Mouse (Mus musculus) liver, postnatal 0 days (tissue): Measurements from ENCODE around the gene Pcnx2. TPM values are rescaled to one million over a fixed set of nuclear protein-coding genes. Genes with fewer than 3 reads are reported as not detected.

Source experiments
- ATAC-seq: fragments of 200-750 bp; cut with Nextera tagmentation; 2 replicates; pipeline ENCODE4 v1.8.0; 2017; ENCODE audit warnings: mild to moderate bottlenecking, moderate library complexity
- DNase-seq: peaks from one replicate; pipeline ENCODE4 v3.0.0-alpha.2; 2016
- H3K27ac ChIP-seq: fragments of 300-500 bp; sonication (generic); 2 replicates; pipeline ENCODE4 v1.5.1; 2014; ENCODE audit warnings: antibody characterized with exemption, moderate library complexity, mild to moderate bottlenecking, low read depth
- H3K27me3 ChIP-seq: fragments of 300-500 bp; sonication (generic); 2 replicates; pipeline ENCODE4 v1.6.1; 2014; ENCODE audit warnings: low read length, control low read depth, mixed read lengths; ENCODE audit not compliant: insufficient read depth
- H3K36me3 ChIP-seq: fragments of 300-500 bp; sonication (generic); replicated peaks from 2 replicates; pipeline ENCODE4 v1.6.1; 2014; ENCODE audit warnings: mild to moderate bottlenecking, control low read depth, low read length, moderate library complexity, mixed read lengths; ENCODE audit not compliant: insufficient read depth
- H3K4me1 ChIP-seq: fragments of 300-500 bp; sonication (generic); 2 replicates; pipeline ENCODE4 v1.6.1; 2014; ENCODE audit warnings: antibody characterized with exemption, mild to moderate bottlenecking, control low read depth; ENCODE audit not compliant: insufficient read depth
- H3K4me2 ChIP-seq: fragments of 300-500 bp; sonication (generic); 2 replicates; pipeline ENCODE4 v1.6.1; 2014; ENCODE audit warnings: low read depth, mild to moderate bottlenecking, low read length, moderate library complexity, mixed read lengths
- H3K4me3 ChIP-seq: fragments of 300-500 bp; sonication (generic); 2 replicates; pipeline ENCODE4 v1.5.1; 2014; ENCODE audit warnings: low read depth, low read length
- H3K9ac ChIP-seq: fragments of 300-500 bp; sonication (generic); replicated peaks from 2 replicates; pipeline ENCODE4 v1.6.1; 2014; ENCODE audit warnings: mild to moderate bottlenecking, moderate library complexity
- H3K9me3 ChIP-seq: fragments of 300-500 bp; sonication (generic); 2 replicates; pipeline ENCODE4 v1.6.1; 2016; ENCODE audit warnings: mild to moderate bottlenecking, control low read depth, low read length, mixed read lengths
- CTCF ChIP-seq: sonication (generic); IDR thresholded peaks from 2 replicates; pipeline ENCODE4 v1.5.1; 2016; ENCODE audit warnings: antibody characterized with exemption, low read depth
- EP300 ChIP-seq: IDR thresholded peaks from 2 replicates; pipeline ENCODE4 v1.6.1; 2016; ENCODE audit warnings: antibody characterized with exemption, low read depth, mild to moderate bottlenecking
- WGBS: fragments of 180-500 bp; shearing (Covaris S2); extraction: QIAGEN DNeasy Blood & Tissue Kit; methylation state at CpG from one replicate; pipeline ENCODE4 v1.1.7; 2014; ENCODE audit not compliant: insufficient replicate concordance; 5-methylcytosine and 5-hydroxymethylcytosine counted together
- polyA plus RNA-seq: library from polyadenylated mRNA; unstranded; fragments of >200 nt; fragmentation: Nextera tagmentation; extraction: Ambion mirVana; gene quantifications from 2 replicates; pipeline ENCODE4 v1.2.1, GENCODE M21; 2015

The Pcnx2 gene
- polyA plus RNA-seq, 1 experiment from 2014 or later: 0.04 TPM

DNA sequence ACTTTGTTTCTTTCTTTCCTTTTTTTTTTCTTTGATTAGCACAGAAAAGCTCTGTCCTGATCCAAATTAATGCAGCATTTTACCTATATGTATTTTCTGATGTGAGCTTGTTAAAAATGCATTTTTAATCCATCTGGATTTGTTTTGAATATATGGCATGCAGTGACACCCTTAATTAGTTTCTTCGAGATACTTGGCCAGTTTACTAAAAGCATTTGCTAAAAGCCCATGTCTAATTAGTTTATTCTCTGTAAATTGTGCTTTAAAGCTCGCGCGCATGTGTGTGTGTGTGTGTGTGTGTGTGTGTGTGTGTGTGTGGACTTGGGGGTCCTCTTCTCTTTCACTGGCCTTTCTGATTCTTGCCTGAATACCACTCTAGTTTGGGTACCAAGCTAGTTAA lies 159.2 kb downstream of the Pcnx2 start:
- Histone ChIP-seq H3K9me3 (no peaks in the 10 kb centered on the region), H3K4me1 (peaks cover 12% of the 10 kb centered on the region; the same call in 1 of the 2 replicates), H3K9ac (no peak overlapping the region), H3K36me3 (0 out of 2 replicates have a peak, but pooled peaks cover 5% of the 10 kb centered on the region), H3K27ac (no peak overlapping the region), H3K4me2 (no peak overlapping the region), H3K27me3 (no peaks in the 10 kb centered on the region), H3K4me3 (no peak overlapping the region)
- TF ChIP-seq CTCF (no peak), EP300 (no peak)
- 86% methylated on average over 4 of the region's 4 CpGs for WGBS
- DNase-seq: no peak
- no peak for ATAC-seq

DNA sequence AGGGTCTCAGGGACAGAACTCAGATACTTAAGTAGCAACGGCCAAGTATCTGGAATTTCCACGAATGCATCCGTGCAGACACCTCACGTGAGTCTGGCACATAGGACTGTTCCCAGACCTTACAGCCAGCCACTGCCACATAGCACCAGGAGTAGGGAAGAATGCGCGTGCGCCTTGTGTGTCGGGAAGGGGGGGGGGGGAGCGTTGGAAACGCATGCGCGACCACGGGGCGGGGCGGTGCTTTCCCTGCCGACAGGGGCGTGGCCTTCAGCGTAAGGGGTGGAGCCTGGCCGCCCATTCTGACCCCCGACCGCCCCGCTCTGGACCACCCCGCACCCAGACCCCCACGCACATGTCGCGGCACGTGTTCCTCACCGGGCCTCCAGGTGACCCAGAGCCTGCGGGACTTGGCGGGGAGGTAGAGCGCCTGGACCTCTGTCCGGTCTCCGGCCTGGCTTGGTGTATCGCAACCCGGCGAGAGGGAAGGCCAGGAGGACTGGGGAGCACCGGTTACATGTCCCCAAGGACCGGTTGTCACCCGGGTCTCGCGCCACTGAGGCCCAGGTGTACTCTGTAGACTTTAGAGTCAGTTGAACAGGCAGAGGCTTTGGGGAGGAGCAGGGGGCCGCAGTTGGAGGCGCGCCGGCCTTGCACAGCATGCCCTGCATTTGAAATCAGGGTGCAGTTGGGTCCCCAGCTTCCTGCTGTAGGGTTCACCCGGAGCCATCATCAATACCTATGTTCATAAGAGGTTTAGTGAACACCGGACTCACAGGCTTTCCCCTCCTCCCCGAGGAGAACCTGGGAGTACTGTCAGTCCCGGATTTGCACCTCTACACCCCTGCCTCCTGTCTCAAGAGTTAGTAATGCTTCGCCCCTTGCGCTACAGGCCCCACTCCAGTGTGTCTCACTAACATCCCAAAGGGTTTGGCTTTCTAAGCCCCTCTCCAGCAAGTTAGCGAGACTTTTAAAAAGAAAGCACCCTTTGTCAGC lies 163.9 kb downstream of the Pcnx2 start:
- H3K4me1 ChIP-seq: peaks cover 15% of the 10 kb centered on the region; the same call in 1 of the 2 replicates
- peak overlapping the region; percentile 74 for H3K27ac ChIP-seq
- H3K27me3 ChIP-seq: no peaks in the 10 kb centered on the region
- no peak for TF ChIP-seq EP300
- no peak for TF ChIP-seq CTCF
- WGBS: 6% methylated on average over 42 of the region's 52 CpGs
- no peaks in the 10 kb centered on the region for H3K36me3 ChIP-seq
- H3K4me2 ChIP-seq: peak overlapping the region; percentile 88
- DNase-seq (peak; percentile 91), ATAC-seq (peak; percentile 92)
- peak overlapping the region; percentile 76 for H3K4me3 ChIP-seq
- H3K9ac ChIP-seq: peak overlapping the region; percentile 72
- H3K9me3 ChIP-seq: no peaks in the 10 kb centered on the region

DNA sequence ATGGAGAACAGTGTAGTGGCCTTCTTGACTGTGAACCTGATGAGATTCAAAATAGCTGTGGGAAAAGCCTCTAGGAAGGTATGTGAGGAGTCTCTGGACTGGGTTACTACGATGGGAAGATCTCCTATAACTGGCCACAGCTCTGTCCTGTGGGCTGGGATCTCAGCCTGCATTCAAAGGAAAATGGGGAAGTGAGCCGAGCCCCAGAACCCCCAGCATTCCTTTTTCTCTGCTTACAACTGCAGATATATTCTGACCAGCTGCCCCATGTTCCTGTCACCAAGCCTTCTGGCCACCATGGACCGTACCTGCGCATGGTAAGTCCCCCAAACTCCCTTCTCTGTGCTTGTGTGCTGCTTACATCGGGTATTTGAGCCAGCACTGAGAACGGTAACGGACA lies 168.4 kb downstream of the Pcnx2 start, which contains the start of gene Ntpcr:
Ntpcr (plus strand) TSS at position 218 of the 400 bp plus-strand sequence.
- peaks cover 8% of the 10 kb centered on the region; the same call in 1 of the 2 replicates for H3K4me1 ChIP-seq
- no peak within 1 kb of the TSS for H3K9ac ChIP-seq
- 67% methylated on average over 7 of the region's 7 CpGs for WGBS
- DNase-seq (no peak), ATAC-seq (no peak)
- H3K27me3 ChIP-seq: no peaks in the 10 kb centered on the region
- no peaks in the 10 kb centered on the region for H3K36me3 ChIP-seq
- no peak within 1 kb of the TSS for H3K4me3 ChIP-seq
- no peak within 1 kb of the TSS for H3K27ac ChIP-seq
- TF ChIP-seq EP300 (no peak), CTCF (no peak)
- H3K9me3 ChIP-seq: no peaks in the 10 kb centered on the region
- H3K4me2 ChIP-seq: no peak within 1 kb of the TSS

DNA sequence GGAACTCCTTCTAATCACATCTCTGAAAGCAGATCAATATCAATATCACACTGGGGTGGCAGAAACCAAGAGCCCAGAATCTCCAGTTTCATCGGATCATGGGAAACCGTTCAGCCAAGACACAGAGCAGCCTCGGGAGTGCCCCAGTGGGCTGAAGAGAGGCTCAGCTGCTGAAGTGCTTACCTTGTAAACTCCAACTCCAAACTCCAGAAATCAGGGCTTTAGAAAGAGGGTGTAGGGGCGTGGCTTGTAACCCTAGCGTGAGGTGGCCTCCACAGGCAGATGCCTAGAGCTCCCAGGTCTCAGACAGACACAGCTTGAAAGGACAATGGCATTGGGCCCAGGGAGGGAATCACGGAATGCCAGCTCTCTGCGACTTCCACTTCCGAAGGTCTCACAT lies 170.3 kb downstream of the Pcnx2 start:
- Histone ChIP-seq H3K36me3 (no peaks in the 10 kb centered on the region), H3K9me3 (no peaks in the 10 kb centered on the region), H3K9ac (no peak overlapping the region), H3K27me3 (no peaks in the 10 kb centered on the region), H3K27ac (0 out of 2 replicates have a peak overlapping the region, but pooled peaks have one; percentile 41), H3K4me3 (no peak overlapping the region), H3K4me2 (no peak overlapping the region), H3K4me1 (no peaks in the 10 kb centered on the region; the same call in 1 of the 2 replicates)
- DNase-seq (no peak), ATAC-seq (no peak)
- TF ChIP-seq CTCF: no peak
- WGBS: 61% methylated on average over 8 of the region's 8 CpGs

DNA sequence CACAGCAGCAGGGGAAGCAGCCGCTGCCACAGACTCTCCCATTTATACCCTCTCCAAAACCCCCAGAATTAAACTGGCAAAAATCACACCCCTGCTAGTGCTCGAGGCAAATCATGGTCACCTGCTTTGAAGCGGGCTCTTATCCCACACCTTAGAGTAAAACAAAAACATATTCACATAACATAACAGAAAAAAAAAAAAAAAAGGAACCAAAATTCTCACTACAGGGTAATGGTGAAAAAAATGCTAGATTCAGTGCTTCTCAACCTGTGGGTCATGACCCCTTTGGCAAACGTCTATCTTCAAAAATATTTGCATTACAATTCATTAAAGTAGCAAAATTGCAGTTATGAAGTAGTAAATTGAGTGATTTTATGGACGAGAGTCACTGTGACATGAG lies 171.1 kb downstream of the Pcnx2 start:
- Histone ChIP-seq H3K4me1 (no peaks in the 10 kb centered on the region; the same call in 1 of the 2 replicates), H3K4me2 (no peak overlapping the region), H3K36me3 (no peaks in the 10 kb centered on the region), H3K9me3 (no peaks in the 10 kb centered on the region), H3K27ac (peak overlapping the region; percentile 41; the same call in 1 of the 2 replicates), H3K9ac (no peak overlapping the region), H3K27me3 (no peaks in the 10 kb centered on the region), H3K4me3 (no peak overlapping the region)
- TF ChIP-seq CTCF (no peak), EP300 (no peak)
- DNase-seq (no peak), ATAC-seq (no peak)
- whole genome bisulfite sequencing: 53% methylated on average over 5 of the region's 5 CpGs

DNA sequence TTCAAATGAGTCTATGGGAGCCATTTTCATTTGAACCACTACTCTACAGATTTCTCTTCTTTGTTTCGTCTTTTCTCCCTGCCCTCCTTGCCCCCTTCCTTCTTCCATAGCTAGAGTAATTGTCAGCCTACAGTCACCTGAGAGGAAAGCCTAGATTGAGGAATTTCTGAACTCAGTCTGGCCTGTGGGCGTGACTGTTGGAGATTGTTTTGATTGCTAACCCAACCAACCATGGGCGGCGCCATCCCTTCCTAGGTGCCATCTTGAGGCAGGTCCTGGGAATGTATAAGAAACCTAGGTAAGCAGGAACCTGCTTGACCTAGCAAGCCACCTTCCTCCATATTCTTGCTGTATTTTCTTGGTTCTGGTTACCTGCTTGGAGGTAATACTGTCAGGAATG lies 172.0 kb downstream of the Pcnx2 start:
- no peak for DNase-seq
- H3K9me3 ChIP-seq: no peaks in the 10 kb centered on the region
- H3K4me3 ChIP-seq: no peak overlapping the region
- no peaks in the 10 kb centered on the region for H3K27me3 ChIP-seq
- TF ChIP-seq EP300 (no peak), CTCF (no peak)
- H3K4me1 ChIP-seq: no peaks in the 10 kb centered on the region; the same call in 1 of the 2 replicates
- H3K27ac ChIP-seq: peak overlapping the region; percentile 84
- no peak overlapping the region for H3K9ac ChIP-seq
- no peak overlapping the region for H3K4me2 ChIP-seq
- no peak for ATAC-seq
- 74% methylated on average over 4 of the region's 4 CpGs for WGBS
- H3K36me3 ChIP-seq: no peaks in the 10 kb centered on the region
